Mouse (Mus musculus): ENCODE data around the gene Tmem132e.
A peak's percentile ranks its signal among the peaks of the same experiment; 100 is the strongest.

The Tmem132e gene

GRCm38 (mm10) chr11:82388371-82389313 is at the start of gene Tmem132e:
Gene Tmem132e, plus strand, starts transcription at chr11:82388900.
- peak; percentile 36 for DNase-seq (ENCODE audit: low read depth, low spot score)

DNA sequence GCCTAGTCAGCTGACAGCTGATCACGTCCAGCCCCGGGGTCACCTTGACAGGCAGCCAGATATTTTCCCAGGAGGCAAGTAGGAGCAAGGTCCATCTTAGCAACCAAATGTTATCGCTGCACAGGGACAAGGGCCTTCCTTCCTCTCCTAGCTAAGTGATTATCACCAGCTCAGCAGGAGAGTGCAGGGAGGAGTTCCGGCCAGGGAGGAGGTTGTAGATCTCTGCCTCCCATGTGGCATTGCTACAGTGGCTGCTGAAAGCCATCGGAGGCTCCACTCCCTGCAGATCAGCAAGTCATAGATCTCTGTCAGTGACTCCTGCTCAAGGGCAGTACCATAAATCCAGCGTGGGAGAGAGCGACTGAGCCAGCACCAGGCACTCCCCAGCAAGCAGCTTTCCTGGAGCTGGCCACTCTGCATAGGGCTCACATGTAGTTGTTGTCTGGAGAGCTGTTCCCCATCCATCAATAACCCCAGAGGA is 48.7 kb upstream of the Tmem132e start:
- DNase-seq (ENCODE audit: low read depth, low spot score): no peak

DNA sequence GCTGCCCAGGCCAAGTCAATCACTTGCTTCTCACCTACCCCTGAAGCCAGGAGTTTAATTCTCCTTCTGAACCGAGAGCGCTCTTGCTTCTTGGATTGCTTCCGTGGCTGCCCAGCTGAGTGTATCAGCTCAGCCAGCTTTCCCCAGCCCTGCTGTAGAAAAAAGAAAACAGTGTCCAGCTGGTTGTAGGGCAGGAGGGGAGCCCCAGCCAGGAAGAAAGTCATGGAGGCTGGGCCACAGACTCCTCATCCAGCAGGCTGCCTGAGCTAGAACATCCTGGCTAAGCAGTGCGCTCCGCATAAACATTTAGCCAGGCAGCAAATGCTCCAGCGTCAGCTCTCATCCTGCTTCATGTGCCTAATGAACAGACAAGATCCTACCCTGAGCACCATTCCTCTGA is 48.3 kb upstream of the Tmem132e start:
- no peak for DNase-seq (ENCODE audit: low read depth, low spot score)

GRCm38 (mm10) chr11:82340900-82341299 is 47.8 kb upstream of the Tmem132e start:
- no peak for DNase-seq (ENCODE audit: low read depth, low spot score)

- no peak for DNase-seq (ENCODE audit: low read depth, low spot score)
Measured at GRCm38 (mm10) chr11:82351039-82351438, 37.7 kb upstream of the Tmem132e start.

- no peak for DNase-seq (ENCODE audit: low read depth, low spot score)
Measured at GRCm38 (mm10) chr11:82370151-82370550, 18.5 kb upstream of the Tmem132e start.

DNA sequence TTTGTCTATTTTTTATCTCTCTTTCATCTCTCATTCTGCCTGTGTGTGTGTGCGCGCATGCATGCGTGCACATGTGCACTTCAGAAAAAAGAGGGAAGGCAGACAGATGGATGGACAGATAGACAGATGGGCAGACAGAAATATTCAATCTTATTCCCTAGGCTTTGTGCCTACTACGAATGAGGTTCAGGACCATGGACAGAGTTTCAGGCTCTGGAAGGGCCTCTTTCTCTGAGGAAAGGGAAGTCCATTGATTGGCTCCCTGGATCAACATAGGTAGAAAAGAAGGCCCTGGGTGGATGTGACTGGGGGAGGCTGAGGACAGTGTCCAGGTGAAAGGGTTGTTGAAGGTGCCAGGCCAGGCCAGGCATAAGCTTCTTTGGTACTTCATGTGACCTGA is 17.1 kb upstream of the Tmem132e start:
- DNase-seq (ENCODE audit: low read depth, low spot score): peak; percentile 16

DNA sequence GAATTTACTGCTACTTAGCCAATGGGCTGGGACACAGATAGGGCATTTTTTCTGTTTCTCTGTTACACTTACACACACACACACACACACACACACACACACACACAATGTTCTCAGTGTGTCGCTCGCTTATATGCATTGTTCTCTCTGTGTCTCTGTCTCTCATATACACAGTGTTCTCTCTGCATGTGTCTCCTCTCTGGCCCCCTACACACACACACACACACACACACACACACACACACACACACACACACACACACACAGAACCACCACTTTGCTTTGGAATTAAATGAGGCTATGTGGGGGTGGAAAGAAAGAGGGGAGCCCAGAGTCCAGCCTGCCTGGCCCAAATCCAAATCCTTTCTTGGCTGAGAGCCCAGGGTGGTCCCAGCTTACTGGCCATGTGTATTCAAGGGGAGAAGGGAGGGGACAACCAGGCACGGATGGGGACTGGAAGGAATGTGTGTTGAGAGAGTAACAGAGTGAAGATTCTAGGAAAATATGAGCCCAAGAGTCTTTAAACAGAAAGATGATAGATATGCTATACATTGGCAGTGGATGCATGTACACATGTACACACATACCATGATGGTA is 8.0 kb upstream of the Tmem132e start:
- DNase-seq (ENCODE audit: low read depth, low spot score): no peak

- no peak for DNase-seq (ENCODE audit: low read depth, low spot score)
Measured at GRCm38 (mm10) chr11:82386970-82387540, 1.6 kb upstream of the Tmem132e start.

DNA sequence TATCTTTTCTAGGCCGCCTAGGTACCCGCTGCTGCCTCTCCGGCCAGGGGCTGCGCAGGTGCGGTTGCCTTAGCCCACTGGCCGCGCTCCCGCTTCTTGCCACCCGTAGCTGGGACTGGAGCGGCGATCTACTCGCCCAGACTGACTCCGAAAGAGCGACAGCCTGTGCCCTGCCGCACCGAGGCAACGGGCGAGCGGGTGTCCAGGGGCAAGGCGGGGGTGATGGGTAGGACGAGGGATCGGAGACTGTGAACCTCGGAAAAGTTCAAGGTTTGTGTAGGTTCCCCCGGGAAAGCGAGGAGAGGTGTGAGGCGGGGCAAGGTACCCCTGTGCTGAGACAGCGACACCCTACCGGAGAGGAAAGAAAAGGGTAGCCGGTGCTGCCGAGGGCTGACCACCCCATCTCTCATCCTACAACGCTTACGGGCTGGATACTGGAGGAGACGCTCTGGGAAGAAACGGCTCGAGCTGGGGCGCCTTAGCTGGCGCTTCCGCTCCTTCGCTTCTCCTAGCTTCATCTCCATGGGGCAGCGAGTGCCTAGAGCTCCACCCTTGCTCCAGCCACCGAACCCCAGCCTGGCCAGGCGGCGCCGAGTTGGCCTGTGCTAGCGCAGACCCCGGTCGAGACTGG is 874 bp upstream of the Tmem132e start:
- peak; percentile 31 for DNase-seq (ENCODE audit: low read depth, low spot score)

GRCm38 (mm10) chr11:82389396-82390291 is 944 bp downstream of the Tmem132e start:
- peak; percentile 16 for DNase-seq (ENCODE audit: low read depth, low spot score)

- no peak for DNase-seq (ENCODE audit: low read depth, low spot score)
Measured at GRCm38 (mm10) chr11:82392341-82392740, 3.6 kb downstream of the Tmem132e start.

- peak; percentile 14 for DNase-seq (ENCODE audit: low read depth, low spot score)
Measured at GRCm38 (mm10) chr11:82399621-82400020, 10.9 kb downstream of the Tmem132e start.

DNA sequence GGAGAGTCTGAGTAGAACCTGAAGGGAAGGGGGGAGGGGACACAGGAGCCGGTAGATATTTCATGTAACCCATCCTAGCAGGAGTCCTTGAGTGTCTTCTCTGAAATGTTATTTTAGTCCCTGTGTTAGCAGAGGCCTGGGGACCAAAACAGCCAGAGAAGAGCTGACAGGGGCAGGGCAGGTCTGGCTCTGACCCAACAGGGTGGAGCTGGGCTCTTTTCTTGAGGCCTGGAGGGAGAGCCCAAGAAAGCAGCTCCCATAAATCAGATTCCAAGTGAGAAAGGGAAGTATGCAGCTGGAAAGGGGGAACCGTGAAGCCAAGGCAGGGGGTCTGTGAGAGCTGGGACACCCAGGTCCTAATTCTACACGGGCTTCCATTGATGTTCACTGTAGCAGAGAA is 16.9 kb downstream of the Tmem132e start:
- no peak for DNase-seq (ENCODE audit: low read depth, low spot score)

DNA sequence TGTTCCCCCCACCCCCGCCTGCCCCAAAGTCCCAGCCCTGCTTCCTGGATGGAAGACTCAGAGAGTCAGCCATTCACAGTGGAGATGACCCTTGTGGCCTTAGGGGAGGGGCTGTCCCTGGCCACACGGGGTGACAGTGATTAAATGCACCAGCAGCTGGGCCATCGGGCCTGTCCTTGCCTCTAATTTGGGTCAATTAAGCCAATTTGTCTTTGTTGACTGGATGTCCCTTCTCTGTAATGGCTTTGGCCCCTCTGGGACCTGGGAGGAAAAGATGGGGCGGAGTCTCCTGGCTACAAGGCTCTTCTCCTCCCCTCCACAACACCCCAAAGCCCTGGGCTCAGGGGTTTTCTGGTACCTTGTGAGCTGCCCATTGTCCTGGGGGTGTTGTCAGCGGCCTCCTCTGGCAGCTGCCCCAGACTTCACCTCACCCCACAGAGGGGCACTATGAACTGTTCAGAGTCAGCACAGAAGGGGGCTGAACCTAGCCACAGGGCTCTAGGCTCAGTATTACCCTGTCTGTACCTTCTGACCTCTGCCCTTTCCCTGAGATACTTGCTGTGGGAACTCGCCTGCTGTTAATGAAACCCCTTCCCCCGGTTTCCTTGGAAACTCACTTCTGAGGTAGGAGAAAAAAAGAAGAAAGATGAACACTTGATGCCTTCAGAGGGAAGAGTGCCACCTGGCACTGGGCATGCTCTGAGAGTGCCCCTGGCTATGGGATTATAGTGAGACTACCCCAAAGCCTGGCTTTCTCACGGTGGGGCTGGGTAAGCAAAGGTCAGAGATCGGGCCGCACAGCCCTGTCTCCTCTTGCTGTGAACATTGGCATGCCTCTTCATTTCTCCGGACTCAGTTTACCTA is 17.9 kb downstream of the Tmem132e start:
- DNase-seq (ENCODE audit: low read depth, low spot score): no peak

DNA sequence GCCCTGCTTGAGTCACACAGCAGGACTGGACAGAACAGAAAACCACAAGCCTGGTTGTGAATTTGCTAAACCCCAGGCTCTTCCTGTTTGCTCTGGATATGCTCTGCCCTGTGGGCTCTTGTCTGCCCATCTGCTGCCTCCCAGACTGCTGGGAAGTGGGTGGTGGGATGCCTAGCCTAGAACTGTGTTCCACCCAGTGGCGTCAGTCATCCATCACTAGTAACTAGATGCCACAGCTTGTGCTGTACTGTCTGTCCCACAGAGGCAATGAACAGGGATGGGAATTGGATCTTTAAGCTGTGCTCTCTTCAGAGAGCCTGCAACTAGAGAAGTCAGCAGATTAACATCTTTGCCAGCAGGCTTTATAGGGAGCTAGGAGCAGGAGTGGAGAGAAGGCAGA is 23.8 kb downstream of the Tmem132e start:
- no peak for DNase-seq (ENCODE audit: low read depth, low spot score)

DNA sequence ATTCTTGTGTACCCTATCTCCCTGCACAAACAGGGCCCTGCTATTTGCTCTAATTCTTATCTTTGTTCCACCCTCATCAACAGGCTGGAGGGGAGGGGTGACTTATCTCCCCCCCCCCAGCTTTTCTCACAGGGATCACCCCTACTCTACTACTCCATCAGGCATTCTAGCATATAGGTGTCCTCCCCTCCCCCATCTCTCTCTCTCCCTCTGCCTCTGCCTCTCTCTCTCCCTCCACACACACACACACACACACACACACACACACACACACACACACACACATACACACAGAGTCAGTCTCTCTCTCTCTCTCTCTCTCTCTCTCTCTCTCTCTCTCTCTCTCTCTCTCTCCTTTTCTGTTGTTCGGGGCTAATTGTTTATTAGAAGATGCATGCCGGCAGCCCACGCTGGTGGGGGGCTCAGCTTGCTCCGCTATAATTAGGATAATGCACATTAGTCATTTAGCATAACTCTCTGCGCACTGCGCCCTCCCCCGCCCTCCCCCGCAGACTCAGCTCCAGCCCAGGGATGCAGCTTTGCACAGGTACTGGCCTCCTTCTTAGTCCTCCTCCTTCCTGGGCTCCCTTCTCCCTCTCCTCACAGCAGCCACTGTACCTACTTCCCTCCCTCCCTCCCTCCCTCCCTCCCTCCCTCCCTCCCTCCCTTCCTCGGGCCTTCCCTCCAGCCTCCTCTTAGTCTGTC is 29.8 kb downstream of the Tmem132e start:
- DNase-seq (ENCODE audit: low read depth, low spot score): no peak

- no peak for DNase-seq (ENCODE audit: low read depth, low spot score)
Measured at GRCm38 (mm10) chr11:82421909-82422308, 33.2 kb downstream of the Tmem132e start.

- DNase-seq (ENCODE audit: low read depth, low spot score): no peak
Measured at GRCm38 (mm10) chr11:82423521-82423920, 34.8 kb downstream of the Tmem132e start.
